Mouse (Mus musculus) heart, adult 8-10 months (tissue): Measurements from ENCODE around the gene Snx8. TPM values are rescaled to one million over a fixed set of nuclear protein-coding genes. Genes with fewer than 3 reads are reported as not detected.

Experiments
- DNase-seq: peaks from one replicate; pipeline ENCODE4 v3.0.0; 2022; ENCODE audit warnings: low spot score
- total RNA-seq, 4 experiments: library from RNA; stranded (reverse); gene quantifications; 2 replicates each; pipeline ENCODE4 v1.2.4; 2022

The Snx8 gene
- total RNA-seq, 4 experiments from 2014 or later: 17.1 to 18.4 (median 18.1) TPM

GRCm38 (mm10) chr5:140346050-140346449 lies 43.0 kb downstream of the Snx8 start:
- DNase-seq: no peak

DNA sequence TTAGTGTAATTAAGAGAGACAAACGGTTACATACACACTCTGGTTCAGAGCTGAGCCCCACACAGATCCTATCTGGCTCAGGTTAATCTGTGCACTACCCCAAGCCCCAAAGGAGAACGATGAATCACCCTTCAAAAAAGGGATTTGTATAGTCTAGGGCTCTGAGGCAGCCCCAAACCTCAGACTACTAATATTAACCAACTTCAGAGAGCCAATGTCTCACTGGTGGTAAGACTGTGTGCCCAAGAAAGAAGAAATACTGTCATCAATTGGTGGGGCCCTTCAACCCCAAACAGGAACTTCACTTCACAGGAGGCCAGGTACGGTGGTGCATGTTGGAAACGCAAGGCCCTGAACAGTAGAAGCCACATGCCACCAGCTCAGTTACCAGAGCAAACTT lies 43.8 kb downstream of the Snx8 start:
- no peak for DNase-seq

- DNase-seq: no peak
Observed at GRCm38 (mm10) chr5:140342880-140343279, 46.2 kb downstream of the Snx8 start.

DNA sequence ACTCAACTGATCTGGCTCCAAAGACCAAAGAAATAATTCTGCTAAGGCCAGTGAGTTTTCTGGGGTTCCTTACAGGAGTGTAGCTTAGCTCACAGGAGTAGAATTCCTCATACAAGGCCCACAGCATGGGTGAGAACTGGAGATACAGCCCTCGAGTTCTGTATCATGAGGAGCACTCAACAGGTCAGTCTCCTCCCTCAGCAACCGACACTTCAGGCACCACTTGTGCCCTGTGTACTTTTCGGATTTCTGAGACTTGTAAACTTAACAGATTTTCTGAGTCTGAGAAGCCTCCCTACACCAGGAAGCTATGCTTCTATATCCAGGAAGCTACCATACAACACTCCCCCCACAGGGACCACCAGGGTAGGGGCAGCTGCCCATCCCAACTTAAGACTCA lies 49.2 kb downstream of the Snx8 start:
- no peak for DNase-seq

GRCm38 (mm10) chr5:140338779-140339178 lies 50.3 kb downstream of the Snx8 start:
- DNase-seq: no peak

GRCm38 (mm10) chr5:140336680-140337079 lies 52.4 kb downstream of the Snx8 start:
- DNase-seq: peak; percentile 31

DNA sequence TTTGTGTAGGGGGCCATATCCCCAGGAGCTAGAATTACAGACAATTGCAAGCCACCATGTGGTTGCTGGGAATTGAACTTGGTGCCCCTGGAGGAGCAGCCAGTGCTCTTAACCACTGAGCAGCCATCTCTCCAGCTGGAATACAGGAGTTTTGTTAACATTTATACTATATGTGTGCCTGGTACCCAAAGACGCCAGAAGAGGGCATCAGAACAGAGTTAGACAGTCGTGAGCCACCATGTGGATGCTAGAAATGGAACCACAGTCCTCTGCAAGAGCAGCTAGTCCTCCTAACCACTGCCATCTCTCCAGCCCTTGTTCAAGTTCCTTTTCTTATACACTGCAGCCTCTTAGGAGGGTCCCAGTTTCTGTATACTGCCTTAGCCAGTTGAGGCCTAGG lies 55.4 kb downstream of the Snx8 start:
- no peak for DNase-seq

- no peak for DNase-seq
Observed at GRCm38 (mm10) chr5:140332519-140332918, 56.5 kb downstream of the Snx8 start.

GRCm38 (mm10) chr5:140331615-140332512 lies 57.2 kb downstream of the Snx8 start, which contains the start of gene Mrm2:
TSS of gene Mrm2 (minus strand) at chr5:140331898.
- peak; percentile 85 for DNase-seq

GRCm38 (mm10) chr5:140324058-140324457 lies 65.0 kb downstream of the Snx8 start:
- DNase-seq: no peak

GRCm38 (mm10) chr5:140321756-140322575 lies 67.1 kb downstream of the Snx8 start:
- no peak for DNase-seq

DNA sequence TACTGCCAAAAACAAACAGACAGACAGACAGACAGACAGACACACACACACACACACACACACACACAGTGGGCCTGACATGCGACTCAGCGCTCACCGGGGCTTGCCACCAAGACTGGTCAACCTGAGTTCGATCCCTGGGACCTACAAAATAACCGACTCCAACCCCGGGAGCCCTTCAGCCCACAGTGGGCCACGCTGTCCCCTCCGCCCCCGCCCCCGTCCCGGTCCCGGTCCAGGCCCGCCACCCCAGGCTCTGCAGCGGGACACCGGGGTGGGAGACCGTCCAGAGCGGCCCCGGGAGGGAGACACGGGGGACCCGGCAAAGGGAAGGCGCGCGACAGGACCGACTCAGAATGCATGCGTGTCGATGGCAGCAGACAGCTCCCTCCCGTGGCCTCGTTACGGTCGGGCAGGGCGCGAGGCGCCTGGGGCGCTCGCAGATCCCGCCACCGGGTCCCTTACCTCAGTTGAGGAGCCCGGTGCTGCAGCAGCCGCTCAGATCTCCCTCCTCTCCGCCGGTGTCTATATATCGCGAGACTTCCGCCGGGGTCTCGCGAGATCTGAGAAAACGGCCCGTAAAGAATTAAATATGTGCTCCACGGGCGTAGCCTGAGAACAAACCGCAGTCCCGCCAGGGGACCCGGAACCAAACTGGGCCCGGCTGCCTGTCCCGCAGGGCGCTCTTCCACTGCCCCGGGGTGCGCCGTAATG lies 67.9 kb downstream of the Snx8 start, which contains the start of the genes Mad1l1 and Nudt1:
TSS of gene Mad1l1 (minus strand) at position 511 of the 714 bp plus-strand sequence.
TSS of gene Nudt1 (plus strand) at position 615 of the 714 bp plus-strand sequence.
- peak; percentile 94 for DNase-seq

- DNase-seq: no peak
Observed at GRCm38 (mm10) chr5:140316716-140317115, 72.3 kb downstream of the Snx8 start.

DNA sequence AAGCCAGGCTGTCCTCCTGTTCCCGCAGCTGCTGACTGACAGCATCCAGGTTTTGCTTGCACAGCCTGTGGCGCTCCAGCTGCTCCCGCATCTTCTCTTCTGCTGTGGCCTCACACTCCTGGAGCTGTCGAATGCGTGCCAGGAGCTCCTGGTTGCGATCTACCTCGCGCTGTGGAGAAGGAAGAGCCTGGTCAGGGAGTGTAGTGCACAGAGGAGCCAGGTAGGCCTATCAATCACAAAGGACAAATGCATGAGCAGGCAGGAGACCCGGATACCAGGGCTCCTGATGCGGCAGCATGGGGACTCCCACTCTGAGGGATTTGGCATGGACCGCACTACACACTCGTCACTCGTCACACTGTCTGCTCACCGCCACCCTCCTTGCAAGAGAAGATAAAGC lies 81.5 kb downstream of the Snx8 start:
- no peak for DNase-seq

DNA sequence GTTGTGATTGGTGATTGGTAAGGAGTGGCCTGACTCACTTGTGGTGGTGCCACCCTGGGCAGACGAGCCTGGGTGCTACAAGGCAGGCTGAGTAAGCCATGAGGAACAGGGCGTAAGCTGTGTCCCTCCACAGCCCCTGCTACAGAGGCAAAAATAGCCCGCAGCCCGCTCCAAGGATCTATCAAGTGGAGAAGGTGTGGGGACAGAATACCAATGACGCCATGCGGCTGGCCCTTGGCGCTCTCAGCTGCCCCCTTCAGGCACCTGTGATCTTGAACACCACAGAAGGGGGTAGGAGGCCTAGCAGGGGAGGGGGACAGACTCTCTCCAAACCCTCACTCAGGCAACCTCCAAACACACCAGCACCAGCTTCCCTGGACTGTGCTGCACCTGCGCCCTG lies 83.0 kb downstream of the Snx8 start:
- peak; percentile 35 for DNase-seq

GRCm38 (mm10) chr5:140298291-140298690 lies 90.8 kb downstream of the Snx8 start:
- no peak for DNase-seq

GRCm38 (mm10) chr5:140292152-140292551 lies 96.9 kb downstream of the Snx8 start:
- DNase-seq: peak; percentile 50
